Mouse (Mus musculus) layer of hippocampus, adult 18-20 months (tissue): ENCODE data around the gene Kcnj5. TPM values are rescaled to one million over a fixed set of nuclear protein-coding genes. Genes with fewer than 3 reads are reported as not detected.
A peak's percentile ranks its signal among the peaks of the same experiment; 100 is the strongest.

Experiments
- DNase-seq, 2 experiments: peaks; one replicate each; pipeline ENCODE4 v3.0.0; 2022; ENCODE audit warnings: low spot score in 2 of 2
- total RNA-seq, 2 experiments: library from RNA; stranded (reverse); gene quantifications; 2 replicates each; pipeline ENCODE4 v1.2.3; 2021

Gene Kcnj5
- total RNA-seq, 2 experiments from 2014 or later = 0.23 to 0.25 TPM

- no peak for DNase-seq
Observed at GRCm38 (mm10) chr9:32320167-32320566, 24.0 kb downstream of the Kcnj5 start.

- DNase-seq = no peak
Observed at GRCm38 (mm10) chr9:32315999-32316398, 28.2 kb downstream of the Kcnj5 start.

- DNase-seq = no peak
Observed at GRCm38 (mm10) chr9:32314071-32314470, 30.1 kb downstream of the Kcnj5 start.

- no peak for DNase-seq
Observed at GRCm38 (mm10) chr9:32312208-32312607, 31.9 kb downstream of the Kcnj5 start.

GRCm38 (mm10) chr9:32311786-32312185 lies 32.4 kb downstream of the Kcnj5 start:
- DNase-seq = peak in 1 of 2 experiments; percentile 5

- no peak for DNase-seq
Observed at GRCm38 (mm10) chr9:32302501-32303150, 41.5 kb downstream of the Kcnj5 start.

GRCm38 (mm10) chr9:32295061-32295800 lies 48.9 kb downstream of the Kcnj5 start:
- no peak for DNase-seq

GRCm38 (mm10) chr9:32292686-32293085 lies 51.5 kb downstream of the Kcnj5 start:
- peak in 1 of 2 experiments; percentile 10 for DNase-seq

- no peak for DNase-seq
Observed at GRCm38 (mm10) chr9:32291618-32292017, 52.5 kb downstream of the Kcnj5 start.

GRCm38 (mm10) chr9:32283591-32283990 lies 60.6 kb downstream of the Kcnj5 start:
- no peak for DNase-seq

GRCm38 (mm10) chr9:32280456-32280855 lies 63.7 kb downstream of the Kcnj5 start:
- DNase-seq = no peak

GRCm38 (mm10) chr9:32279789-32280188 lies 64.4 kb downstream of the Kcnj5 start:
- DNase-seq = no peak

- DNase-seq = no peak
Observed at GRCm38 (mm10) chr9:32278052-32278451, 66.1 kb downstream of the Kcnj5 start.

GRCm38 (mm10) chr9:32271896-32272444 lies 72.2 kb downstream of the Kcnj5 start:
- peak; percentile 57 to 82 for DNase-seq

Other genes with a start within 250 kb of the Kcnj5 start
- gene Arhgap32, start 228.2 kb downstream of the Kcnj5 start, total RNA-seq = 100 to 1,000 TPM; 233 to 240 TPM
- gene Kcnj1, start 28.1 kb upstream of the Kcnj5 start, total RNA-seq = not detected
- gene Fli1, start 198.5 kb upstream of the Kcnj5 start, total RNA-seq = 1 to 10 TPM; 4.1 to 5.4 TPM